Mouse (Mus musculus) brown adipose tissue, adult 24 weeks (tissue): ENCODE measurements around the gene Rinl. TPM values are rescaled to one million over a fixed set of nuclear protein-coding genes. Genes with fewer than 3 reads are reported as not detected.

ENCODE experiments used
- H3K27ac ChIP-seq: fragments of 200-500 bp; replicated peaks from 2 replicates; pipeline ENCODE4 v1.5.1; 2012; ENCODE audit warnings: low read depth, mild to moderate bottlenecking, low read length
- H3K4me1 ChIP-seq: fragments of 200-500 bp; 2 replicates; pipeline ENCODE4 v1.6.1; 2012; ENCODE audit warnings: low read length, mixed read lengths; ENCODE audit not compliant: control insufficient read depth, insufficient read depth, insufficient read length
- H3K4me3 ChIP-seq: fragments of 200-500 bp; 2 replicates; pipeline ENCODE4 v1.5.1; 2012; ENCODE audit warnings: low read depth, mild to moderate bottlenecking, low read length, moderate library complexity; ENCODE audit not compliant: insufficient read depth
- polyA plus RNA-seq: library from polyadenylated mRNA; stranded (reverse); fragments of >200 nt; gene quantifications from 2 replicates; pipeline ENCODE4 v1.2.4, GENCODE M21; 2012; ENCODE audit not compliant: missing spikeins, insufficient read depth, insufficient read length

Gene Rinl
- polyA plus RNA-seq, 1 experiment: 2.5 TPM

DNA sequence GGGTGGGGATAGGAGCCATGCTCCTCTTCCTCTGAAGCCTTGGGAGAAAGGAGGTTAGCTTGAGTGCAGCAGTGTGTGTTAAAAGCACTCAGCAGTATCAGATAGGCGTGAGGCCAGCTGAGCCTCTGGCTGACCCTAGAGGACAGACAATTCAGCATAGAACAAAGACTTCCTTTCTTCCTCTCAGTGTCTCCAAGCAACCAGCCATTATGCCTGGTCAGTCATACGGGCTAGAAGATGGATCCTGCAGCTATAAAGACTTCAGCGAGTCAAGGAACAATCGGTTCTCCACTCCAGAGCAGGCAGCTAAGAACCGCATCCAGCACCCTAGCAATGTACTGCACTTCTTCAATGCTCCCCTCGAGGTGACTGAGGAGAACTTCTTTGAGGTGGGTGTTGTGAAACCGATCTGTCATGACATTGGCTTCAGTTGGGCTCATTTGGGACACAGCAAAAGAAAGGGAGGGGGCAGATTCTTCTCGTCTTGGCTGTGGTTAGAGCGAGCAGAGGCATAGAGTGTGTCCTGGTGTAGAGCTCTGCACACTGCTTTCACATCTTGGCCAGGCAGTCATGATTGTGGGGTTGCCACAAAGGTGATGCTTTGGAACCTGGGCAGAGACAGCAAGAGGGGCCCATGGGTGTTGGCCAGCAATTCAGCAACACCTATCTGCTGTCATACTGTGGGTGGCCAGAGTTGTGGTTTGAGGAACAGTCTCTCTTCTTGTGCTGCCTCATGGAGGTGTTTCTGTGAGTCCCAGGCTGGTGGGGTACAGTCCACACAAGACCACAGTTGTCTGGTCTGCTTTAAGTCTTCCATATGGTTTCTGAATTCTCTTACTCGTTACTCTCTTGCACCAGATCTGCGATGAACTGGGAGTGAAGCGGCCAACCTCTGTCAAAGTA, 31.8 kb downstream of the Rinl start:
- Histone ChIP-seq H3K4me1 (peaks cover 26% of the 10 kb centered on the region), H3K4me3 (no peak overlapping the region), H3K27ac (peak overlapping the region; percentile 58)

DNA sequence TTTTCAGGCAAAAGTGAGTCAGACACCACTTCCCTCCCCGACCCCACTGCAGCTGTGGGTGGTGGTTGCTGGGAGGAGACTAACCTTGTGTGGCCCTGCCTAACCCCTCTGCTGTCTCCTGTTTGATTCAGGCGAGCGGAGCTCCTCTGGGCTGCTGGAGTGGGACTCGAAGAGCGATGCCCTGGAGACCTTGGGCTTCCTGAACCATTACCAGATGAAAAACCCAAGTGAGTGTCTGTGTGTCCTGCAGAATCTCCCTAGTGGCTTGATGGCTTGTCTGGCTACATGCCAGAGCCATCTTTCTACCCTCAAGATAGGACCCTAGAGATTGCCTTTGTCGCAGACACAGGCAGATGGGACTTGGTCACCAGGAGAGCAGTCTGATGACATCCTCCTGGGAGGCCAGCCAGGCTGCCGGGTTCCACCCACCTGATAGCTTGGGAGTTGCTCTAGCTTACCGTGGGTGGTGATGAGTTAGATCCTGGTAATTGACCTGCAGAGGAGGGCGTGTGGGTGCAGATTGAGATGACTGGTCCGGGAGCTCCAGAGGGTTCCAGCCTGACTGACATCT, 32.6 kb downstream of the Rinl start:
- Histone ChIP-seq H3K4me3 (no peak overlapping the region), H3K4me1 (peaks cover 26% of the 10 kb centered on the region), H3K27ac (peak overlapping the region; percentile 58)

DNA sequence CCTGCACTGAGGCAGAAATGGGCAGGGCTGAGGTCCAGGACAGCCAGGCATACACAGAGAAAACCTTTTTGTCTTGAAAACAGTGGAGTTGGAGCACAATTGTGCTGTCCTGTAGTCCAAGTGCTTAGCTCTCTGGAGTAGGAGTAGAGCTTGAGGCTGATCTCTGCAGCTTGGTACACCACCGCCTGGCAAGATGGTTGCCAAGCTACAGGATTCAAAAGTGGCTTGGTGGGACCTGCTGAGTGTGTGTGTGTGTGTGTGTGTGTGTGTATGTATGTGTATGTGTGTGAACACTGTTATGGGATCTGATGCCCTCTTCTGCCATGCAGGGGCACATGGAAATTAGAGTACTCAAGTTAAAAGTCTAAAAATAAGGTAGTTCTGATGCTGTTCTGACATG, 33.8 kb downstream of the Rinl start:
- peak overlapping the region; percentile 17; the same call in 1 of the 2 replicates for H3K27ac ChIP-seq
- no peak overlapping the region for H3K4me3 ChIP-seq
- H3K4me1 ChIP-seq: peaks cover 24% of the 10 kb centered on the region

DNA sequence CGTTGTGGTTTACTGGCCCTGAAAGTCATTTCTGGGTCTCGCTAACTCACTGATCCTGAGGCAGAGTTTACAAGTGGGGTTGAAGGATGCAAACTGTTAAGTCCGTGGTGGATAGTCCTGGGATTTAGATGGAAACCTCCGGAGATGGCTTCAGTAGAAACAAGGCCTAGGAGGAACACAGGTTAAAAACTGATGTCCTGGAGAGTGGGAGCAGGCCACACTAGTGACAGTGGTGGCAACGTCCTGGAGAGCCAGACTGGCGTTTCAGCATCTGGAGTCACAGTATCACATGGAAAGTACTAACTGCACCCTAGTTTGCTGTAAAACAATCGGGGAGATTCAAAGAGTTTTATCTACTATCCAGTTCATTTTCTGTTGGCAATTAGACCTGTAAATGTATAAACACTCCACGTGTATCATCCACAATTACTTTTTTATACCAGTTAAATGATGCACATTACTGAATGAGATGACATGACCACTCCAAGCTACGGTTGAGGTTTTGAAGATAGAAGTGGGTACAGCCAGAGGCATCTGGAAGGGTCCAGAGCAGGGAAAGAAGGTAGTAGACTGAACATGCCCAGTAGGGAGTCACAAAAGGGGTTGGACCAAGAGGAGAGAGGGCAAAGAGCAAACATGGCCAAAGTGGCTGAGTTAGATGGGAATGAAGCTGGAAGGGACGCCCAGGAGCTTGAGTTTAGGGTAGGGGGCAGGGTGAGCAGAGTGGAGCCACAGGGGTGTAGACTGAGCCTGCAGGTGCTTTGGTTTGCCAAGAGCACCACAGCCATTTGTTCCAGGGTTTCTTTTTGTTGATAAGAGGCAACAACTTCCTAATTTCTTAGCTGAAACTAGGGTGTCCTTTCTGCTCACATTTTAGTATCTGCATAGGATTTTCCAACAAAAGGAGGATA, 34.5 kb downstream of the Rinl start:
- peak overlapping the region; percentile 72 for H3K27ac ChIP-seq
- peaks cover 27% of the 10 kb centered on the region for H3K4me1 ChIP-seq
- H3K4me3 ChIP-seq: no peak overlapping the region

DNA sequence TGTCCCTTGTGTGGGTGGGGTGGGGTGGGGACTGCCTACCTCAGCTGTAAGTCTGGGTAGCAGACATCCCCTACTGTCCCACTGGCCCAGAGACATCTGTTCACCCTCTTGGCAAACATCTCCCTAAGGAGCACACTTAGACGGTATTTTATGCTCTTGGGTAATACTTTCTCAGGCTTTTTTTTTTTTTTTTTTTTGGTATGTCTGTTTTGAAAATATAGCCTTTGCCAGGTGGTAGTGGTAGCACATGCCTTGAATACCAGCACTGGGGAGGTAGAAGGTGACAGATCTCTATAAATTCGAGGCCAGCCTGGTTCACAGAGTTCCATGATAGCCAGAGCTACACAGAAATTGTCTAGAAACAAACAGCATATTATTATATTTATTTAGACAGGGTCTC, 35.2 kb downstream of the Rinl start:
- Histone ChIP-seq H3K4me3 (no peak overlapping the region), H3K27ac (peak overlapping the region; percentile 97), H3K4me1 (peaks cover 27% of the 10 kb centered on the region)

DNA sequence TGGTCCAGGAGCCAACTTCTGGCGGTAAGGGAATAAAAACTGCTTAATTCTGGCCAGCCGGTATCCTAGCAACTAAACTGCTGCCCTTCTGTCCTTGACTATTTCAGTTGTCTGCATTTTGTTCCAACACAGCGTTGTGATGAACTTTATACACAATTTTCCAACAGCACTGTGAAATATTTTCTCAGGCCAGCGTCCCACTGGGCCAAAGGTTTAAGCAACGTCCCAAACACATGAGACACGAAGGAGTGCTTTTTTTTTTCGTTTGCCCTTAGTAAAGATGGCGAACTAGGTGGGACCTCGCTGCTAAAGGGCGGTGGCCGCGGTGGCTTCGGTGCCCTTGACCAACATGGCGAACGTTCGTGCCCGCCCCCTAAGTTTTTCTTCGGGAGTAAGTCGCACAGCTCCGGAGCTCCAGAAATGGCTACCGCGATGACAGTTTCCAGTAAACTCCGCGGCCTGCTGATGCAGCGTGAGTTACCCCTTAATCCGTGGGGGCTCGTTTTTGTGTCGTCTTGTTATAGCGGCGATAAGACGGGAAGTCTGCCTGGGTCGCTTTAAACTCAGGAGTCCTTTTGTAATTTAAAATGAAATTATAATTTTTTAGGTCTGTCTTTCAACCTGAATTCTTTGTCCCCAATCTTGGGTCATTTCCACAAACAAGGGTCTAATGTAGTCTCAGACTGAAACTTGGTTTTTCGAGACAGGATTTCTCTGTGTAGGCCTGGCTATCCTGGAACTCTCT, 36.3 kb downstream of the Rinl start, which contains the start of gene Ech1:
Gene Ech1, plus strand, starts transcription at position 277 of the 745 bp plus-strand sequence.
- peak within 1 kb of the TSS; percentile 68 for H3K4me3 ChIP-seq
- peaks cover 22% of the 10 kb centered on the region for H3K4me1 ChIP-seq
- H3K27ac ChIP-seq: peak within 1 kb of the TSS; percentile 97

DNA sequence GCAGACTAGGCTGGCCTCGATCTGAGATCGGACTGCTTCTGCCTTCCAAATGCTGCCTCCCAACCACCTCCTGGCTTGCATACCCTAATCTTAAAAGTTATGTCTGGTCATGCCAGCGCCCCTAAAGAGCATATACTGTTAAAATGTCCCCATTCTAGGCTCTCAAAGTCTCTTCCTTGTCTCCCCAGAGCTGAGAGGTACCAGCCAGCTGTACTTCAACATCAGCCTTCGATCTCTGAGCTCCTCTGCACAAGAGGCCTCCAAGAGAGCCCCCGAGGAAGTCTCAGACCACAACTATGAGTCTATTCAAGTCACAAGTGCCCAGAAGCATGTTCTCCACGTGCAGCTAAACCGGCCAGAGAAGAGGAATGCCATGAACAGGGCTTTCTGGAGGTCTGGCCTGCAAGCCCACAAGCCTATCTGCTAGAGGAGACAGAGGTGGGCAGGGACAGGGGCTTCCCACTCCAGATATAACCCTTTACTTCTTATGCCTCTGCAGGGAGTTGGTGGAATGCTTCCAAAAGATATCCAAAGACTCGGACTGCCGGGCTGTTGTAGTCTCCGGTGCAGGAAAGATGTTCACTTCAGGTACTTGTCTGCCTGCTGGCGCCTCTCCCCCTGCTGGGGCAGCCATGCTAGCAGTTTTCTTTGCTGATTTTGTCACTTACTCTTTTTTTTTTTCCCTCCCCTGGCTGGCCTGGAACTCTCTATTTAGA, 37.1 kb downstream of the Rinl start:
- Histone ChIP-seq H3K27ac (peak overlapping the region; percentile 96), H3K4me3 (peak overlapping the region; percentile 68), H3K4me1 (peaks cover 17% of the 10 kb centered on the region)

DNA sequence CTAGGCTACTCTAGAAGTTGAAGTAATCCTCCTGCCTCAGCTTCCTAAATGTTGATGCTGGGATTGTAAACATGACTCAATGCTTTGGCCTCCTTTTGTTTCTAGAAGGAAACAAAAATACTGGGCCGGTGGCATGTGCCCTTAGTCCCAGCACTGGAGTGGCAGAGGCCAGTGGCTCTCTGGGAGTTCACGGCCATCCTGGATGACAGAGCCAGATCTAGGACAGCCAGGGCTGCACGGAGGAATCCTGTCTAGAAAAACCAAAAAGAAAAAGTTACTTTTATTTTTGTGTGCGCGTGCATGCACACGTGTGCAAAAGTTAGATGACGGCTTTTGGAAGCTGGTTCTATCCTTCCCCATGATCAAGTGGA, 37.6 kb downstream of the Rinl start:
- Histone ChIP-seq H3K27ac (peak overlapping the region; percentile 96), H3K4me3 (peak overlapping the region; percentile 68), H3K4me1 (peaks cover 12% of the 10 kb centered on the region)

DNA sequence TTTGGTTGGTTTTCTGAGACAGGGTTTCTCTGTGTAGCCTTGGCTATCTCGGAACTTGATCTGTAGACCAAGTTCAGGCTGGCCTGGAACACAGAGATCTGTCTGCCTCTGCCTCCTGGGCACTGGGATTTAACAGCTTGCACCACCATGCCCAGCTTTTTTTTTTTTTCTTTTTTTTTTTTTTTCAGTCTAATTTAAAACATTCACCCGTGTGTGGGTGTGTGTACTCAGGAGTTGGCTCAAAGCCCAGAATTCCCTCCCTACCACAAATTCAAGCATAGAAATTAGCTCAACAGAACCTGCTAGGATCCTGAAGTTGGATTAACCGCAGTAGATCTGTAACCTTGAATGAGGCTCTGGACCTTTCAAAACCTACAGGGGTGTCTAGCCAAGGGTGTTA, 38.6 kb downstream of the Rinl start:
- H3K27ac ChIP-seq: peak overlapping the region; percentile 35; the same call in 1 of the 2 replicates
- H3K4me3 ChIP-seq: no peak overlapping the region

DNA sequence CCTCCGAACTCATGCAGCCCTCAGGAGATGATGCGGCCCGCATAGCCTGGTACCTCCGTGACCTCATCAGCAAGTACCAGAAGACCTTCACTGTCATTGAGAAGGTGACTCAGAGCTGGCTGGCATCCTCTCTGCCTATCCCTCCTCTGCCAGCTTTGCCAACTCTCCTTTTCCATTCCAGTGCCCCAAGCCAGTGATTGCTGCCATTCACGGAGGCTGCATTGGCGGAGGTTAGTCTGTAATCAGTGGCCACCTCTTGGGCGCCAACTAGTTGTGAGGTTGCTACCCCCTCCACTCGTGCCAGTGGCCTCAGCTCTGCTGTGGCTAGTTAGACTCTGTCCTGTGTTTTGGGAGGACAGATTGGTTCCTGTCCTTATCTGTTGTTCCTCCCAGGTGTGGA, 41.1 kb downstream of the Rinl start:
- Histone ChIP-seq H3K27ac (peak overlapping the region; percentile 77), H3K4me1 (peaks cover 3% of the 10 kb centered on the region), H3K4me3 (no peak overlapping the region)

More for the DNA sequence above, 38.6 kb downstream of the Rinl start:
- H3K4me1 ChIP-seq: peaks cover 11% of the 10 kb centered on the region

DNA sequence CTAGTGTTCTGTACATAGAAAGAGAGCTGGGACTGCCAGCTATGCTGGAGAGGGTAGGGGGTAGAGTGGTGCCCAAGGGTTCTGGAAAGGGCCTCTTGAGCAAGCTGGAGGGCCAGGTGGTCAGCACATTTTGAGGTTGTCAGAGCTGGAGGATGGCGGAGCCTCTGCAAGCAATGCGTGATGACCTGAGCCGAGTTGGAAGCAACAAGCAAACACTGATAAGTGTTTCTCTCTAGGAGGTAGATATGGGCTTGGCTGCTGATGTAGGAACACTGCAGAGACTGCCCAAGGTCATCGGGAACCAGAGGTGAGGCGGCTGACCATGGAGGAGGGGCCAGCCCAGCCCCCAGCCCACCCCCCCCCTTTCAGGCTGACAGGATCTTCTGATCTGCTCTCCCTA, 42.2 kb downstream of the Rinl start:
- peaks cover 3% of the 10 kb centered on the region for H3K4me1 ChIP-seq
- 0 out of 2 replicates have a peak overlapping the region, but pooled peaks have one; percentile 61 for H3K27ac ChIP-seq
- H3K4me3 ChIP-seq: no peak overlapping the region

DNA sequence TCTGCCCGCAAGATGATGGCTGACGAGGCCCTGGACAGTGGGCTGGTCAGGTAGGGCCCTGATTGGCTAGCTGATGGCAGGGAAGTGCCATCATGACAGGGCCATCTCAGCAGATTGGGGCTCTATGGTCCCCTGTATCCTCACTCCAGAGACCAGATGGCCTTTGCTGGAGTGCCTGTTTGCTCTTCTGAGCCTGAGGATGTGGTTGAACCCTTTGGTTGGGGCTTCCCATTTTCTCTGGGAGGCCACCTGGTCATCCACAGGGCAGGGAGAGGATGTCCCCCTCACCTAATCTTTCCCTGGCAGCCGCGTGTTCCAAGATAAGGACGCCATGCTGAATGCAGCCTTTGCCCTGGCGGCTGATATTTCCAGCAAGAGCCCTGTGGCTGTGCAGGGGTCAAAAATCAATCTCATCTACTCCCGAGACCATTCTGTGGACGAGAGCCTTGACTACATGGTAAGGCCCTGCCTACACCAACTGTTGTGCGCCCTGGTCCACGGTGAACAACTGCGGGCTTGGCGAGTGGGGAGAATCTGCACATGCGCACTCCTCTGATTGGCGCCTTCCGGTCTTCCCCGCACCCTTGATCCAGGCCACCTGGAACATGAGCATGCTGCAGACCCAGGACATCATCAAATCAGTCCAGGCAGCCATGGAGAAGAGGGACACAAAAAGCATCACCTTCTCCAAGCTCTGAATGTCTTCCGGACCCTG, 42.8 kb downstream of the Rinl start:
- Histone ChIP-seq H3K4me1 (peaks cover 3% of the 10 kb centered on the region), H3K4me3 (no peak overlapping the region), H3K27ac (no peak overlapping the region)

DNA sequence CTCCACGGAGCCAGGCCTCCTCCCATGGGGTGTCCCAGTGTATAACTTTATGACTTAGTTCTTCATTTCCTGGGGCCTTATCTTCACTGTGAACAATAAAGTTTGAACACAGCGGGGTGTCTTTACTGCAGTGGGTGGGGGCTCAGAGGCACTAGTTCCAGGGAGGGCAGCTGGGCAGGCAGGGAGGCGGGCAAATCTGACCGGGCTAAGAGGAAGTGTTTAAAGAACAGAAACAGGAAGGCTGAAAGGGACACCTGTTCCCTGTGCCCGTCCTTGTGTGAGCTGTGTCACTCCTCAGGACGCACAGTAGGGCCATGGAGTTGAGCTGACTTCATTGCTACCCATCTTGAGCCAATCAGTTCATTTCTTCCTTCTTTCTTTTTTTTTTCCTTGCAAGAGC, 43.4 kb downstream of the Rinl start:
- Histone ChIP-seq H3K27ac (no peak overlapping the region), H3K4me1 (peaks cover 3% of the 10 kb centered on the region), H3K4me3 (no peak overlapping the region)
